Mouse (Mus musculus): ENCODE data around the gene Slc31a2.
"Not testable (repeated sequence)": the region's sequence is repeated elsewhere in the genome, so short reads cannot be mapped to it uniquely, and the experiment has no call there.

Gene Slc31a2

GRCm38 (mm10) chr4:62262276-62262675 is at the start of gene Slc31a2:
Gene Slc31a2 (plus strand): TSS chr4:62262562.
- no peak for DNase-seq (ENCODE audit: extremely low read depth, low read depth, low spot score)

GRCm38 (mm10) chr4:62213490-62213889 is 48.9 kb upstream of the Slc31a2 start:
- no peak for DNase-seq (ENCODE audit: extremely low read depth, low read depth, low spot score)

- no peak for DNase-seq (ENCODE audit: extremely low read depth, low read depth, low spot score)
Measured at GRCm38 (mm10) chr4:62228391-62228790, 34.0 kb upstream of the Slc31a2 start.

GRCm38 (mm10) chr4:62229448-62229847 is 32.9 kb upstream of the Slc31a2 start:
- no peak for DNase-seq (ENCODE audit: extremely low read depth, low read depth, low spot score)

DNA sequence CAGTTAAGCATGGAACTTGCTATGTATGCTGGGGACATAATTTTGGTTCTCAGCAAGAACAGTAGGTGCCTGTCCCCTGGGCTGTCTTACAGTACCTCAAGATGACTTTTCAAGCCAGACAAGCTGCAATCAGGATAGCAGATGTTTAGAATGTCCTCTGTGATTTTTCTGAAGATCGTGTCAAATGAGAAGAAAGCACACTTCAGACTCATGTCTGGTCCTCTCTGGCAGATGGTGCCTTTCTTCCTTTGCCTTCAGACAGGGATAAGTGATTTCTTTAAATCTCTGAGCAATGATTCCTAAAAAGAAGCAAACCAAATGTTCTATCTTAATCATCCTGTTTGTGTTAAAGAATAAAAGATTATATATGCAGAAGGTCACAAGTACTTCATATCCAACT is 32.2 kb upstream of the Slc31a2 start:
- DNase-seq (ENCODE audit: extremely low read depth, low read depth, low spot score) = no peak

- DNase-seq (ENCODE audit: extremely low read depth, low read depth, low spot score) = no peak
Measured at GRCm38 (mm10) chr4:62230769-62231168, 31.6 kb upstream of the Slc31a2 start, which contains the start of gene Zfp37. Gene Zfp37 (minus strand): TSS chr4:62231047.

DNA sequence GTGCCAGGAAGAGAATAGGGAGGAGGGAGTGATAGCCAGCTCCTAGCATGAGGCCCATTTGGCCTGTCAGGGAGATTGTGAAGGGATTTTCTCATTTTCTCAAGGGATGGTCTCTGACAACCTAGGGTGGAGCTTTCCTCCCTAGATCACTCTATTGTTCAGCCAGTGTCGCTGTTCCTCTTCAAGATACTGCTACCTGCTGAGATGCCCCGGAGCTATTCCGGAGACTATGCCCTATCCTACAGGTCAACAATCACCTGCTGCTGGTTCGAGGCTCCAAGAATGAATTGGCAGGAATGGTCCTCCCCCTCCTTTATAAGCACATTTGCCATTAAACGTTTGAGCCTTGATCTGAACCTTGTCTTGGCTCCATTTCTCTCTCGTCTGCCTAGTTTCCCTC is 21.8 kb upstream of the Slc31a2 start:
- no peak for DNase-seq (ENCODE audit: extremely low read depth, low read depth, low spot score)

DNA sequence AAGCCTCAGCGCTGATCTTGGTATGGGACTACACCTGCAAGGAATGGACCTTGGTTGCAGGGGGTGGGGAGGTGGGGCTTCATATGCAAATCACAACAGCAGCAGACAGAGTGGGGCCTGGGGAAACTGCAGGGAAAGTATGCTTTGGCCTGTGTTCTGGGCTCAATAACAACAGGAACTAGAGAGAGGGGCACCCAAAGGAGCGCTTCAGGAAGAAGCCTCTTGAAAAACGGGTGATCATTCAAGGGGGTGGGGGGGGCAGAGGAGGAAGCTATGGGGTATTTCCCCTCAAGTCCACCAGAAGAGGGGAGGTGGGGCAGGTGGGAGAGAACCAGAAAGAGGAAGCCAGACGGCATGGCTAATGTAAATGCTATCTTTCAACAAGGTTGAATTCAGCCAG is 14.0 kb upstream of the Slc31a2 start:
- DNase-seq (ENCODE audit: extremely low read depth, low read depth, low spot score) = no peak

DNA sequence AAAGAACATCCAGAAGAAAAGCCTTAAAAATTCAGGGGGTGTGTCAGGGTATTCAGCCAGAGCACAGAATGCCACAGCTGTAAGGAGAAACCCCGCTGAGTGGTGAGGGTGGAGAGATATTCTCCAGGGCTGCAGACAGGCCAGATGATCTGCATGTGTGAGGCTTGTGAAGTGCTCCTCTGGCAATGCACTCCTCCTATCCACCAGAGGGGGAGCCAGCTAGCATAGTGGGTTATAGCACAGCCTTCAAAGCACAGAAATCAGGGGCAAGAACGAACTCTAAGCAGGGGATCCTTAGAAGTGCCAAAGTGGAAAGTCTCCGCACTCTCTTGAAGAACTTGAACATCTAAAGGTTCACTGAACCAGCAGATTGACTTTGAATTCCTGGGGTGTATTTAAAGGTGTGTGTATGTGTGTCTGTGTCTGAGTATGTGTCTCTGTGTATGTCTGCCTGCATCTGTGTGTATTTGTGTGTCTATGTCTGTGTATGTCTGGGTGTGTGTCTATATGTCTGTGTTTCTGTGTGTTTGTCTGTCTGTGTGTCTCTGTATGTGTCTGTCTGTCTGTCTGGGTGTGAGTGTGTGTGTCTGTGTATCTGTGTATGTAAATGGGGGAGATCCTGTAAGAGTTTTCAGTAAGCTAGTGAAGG is 11.3 kb upstream of the Slc31a2 start:
- DNase-seq (ENCODE audit: extremely low read depth, low read depth, low spot score) = no peak

GRCm38 (mm10) chr4:62251776-62252175 is 10.6 kb upstream of the Slc31a2 start:
- DNase-seq (ENCODE audit: extremely low read depth, low read depth, low spot score) = no peak

DNA sequence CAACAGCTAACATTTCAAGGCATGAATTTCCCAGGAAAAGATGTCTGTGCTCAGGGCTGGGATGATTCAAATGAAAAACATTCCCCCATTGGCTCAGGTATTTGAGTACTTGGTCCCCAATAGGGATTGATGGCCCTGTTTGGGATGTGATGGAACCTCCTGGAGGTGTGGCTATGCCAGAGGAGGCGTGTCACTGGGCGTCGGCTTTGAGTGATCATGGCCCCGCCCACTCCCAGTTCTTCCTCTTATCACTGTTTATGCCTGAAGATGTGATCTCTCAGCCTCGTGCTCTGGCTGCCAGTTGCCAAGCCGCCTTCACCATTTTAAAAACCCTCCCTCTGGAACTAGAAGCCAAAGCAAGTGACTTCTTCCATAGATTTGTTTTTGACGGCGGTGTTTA is 7.8 kb upstream of the Slc31a2 start:
- DNase-seq (ENCODE audit: extremely low read depth, low read depth, low spot score) = no peak

- no peak for DNase-seq (ENCODE audit: extremely low read depth, low read depth, low spot score)
Measured at GRCm38 (mm10) chr4:62256931-62257330, 5.4 kb upstream of the Slc31a2 start.

GRCm38 (mm10) chr4:62263133-62263844 is 927 bp downstream of the Slc31a2 start:
- DNase-seq (ENCODE audit: extremely low read depth, low read depth, low spot score) = no peak

- no peak for DNase-seq (ENCODE audit: extremely low read depth, low read depth, low spot score)
Measured at GRCm38 (mm10) chr4:62265154-62265836, 2.9 kb downstream of the Slc31a2 start.

DNA sequence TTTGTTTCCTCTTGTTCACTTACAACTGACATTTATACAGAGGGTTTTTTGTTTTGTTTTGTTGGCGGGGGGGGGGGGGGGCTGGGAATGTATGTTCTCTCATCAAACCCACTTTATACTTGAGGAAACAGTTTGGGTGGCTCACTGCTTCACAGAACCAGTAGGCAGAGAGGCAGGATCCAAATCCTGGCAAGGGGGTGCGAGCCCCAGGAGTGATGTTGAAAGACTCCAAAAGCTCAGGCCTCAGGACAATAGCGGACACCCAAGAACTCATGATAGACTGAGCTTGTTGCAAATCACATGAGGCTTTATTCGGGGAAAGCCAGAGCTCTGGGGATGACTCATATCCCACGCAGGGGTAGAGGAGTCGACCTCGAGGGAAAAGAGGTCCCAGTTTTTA is 3.7 kb downstream of the Slc31a2 start:
- not testable (repeated sequence) for DNase-seq (ENCODE audit: extremely low read depth, low read depth, low spot score)

GRCm38 (mm10) chr4:62267101-62267500 is 4.7 kb downstream of the Slc31a2 start:
- no peak for DNase-seq (ENCODE audit: extremely low read depth, low read depth, low spot score)

DNA sequence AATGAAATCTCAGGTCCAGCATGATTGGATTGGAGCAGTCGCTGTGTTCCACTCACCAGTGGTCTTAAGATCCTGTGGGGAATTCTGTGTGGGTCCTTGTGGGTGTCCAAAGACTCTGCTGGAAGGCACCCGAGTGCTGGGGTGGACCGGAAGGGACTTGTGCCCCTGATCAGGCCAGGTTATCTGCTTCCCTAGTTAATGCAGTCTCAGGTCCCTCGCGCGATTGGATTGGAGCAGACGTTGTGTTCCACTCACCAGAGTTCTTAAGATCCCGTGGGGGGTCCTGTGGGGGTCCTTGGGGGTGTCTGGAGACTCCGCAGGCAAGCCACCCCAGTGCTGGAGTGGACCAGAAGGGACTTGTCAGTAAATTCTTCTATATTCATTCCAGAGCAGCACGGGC is 10.3 kb downstream of the Slc31a2 start:
- DNase-seq (ENCODE audit: extremely low read depth, low read depth, low spot score) = no peak

DNA sequence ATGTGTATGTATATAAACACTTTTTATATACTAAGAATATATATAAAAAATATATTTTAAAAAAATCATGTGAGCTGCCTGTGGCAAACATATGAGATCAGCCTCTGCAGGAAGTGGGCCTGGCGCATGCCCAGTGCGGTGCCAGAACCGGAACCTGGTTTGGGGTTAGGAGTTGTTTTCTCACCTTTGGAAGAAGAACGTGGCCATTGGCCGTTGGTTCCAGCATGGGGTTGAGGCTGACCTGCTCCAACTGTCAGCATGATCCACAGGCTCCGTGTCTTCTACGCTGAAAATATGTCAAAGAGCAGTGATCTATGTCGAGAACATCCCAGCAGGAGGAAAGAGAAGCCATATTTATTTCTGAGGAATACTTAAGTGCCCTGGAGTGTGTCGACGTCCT is 11.6 kb downstream of the Slc31a2 start:
- DNase-seq (ENCODE audit: extremely low read depth, low read depth, low spot score) = no peak

DNA sequence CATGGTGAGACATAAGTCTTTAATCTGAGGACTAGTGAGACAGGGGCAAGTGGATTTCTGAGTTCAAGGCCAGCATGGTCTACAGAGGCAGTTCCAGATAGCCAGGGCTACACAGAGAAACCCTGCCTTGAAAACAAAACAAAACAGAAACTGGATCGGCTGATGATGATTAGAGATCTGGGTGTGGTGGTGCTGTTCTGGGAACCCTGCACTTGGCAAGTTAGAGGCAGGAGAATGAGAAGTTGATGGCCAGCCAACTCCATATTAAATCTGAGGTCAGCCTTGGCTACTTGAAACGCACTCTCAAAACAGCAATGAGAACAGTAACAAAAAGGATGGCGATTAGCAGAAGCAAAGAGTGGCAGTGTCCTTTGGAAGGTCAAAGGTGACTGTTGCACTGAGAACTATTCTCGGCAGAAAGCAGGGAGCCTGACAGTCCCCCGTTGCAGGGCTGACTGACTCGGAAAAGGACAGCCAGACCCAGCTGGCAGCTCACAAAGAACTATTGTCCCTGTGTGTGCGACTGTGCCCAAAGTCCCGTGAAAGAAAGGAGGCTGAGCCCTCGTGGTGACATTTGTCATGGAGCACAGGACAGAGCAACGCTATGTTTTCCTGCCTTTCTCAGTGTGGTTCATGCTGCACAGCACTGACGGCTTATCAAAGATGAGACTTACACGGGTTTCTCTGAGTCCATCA is 12.6 kb downstream of the Slc31a2 start:
- no peak for DNase-seq (ENCODE audit: extremely low read depth, low read depth, low spot score)

DNA sequence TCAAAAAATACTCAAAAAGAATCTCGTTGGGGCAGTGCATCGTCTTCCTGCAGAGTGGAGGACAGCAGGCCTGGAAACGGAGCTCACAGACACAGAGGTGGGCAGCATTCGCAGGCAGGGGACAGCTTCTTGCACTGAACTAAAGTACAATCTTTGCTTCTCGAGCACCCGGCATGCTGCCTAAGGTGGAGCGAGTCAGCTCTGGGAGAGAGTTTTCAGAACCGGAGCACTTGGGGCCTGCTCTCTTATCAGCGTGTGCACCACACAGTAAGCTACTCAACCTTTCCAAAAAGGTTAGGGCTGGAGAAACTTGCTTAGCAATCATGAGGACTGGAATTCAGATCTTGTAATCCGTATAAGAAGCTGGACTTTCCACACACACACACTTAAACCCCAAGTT is 14.3 kb downstream of the Slc31a2 start:
- DNase-seq (ENCODE audit: extremely low read depth, low read depth, low spot score) = no peak

DNA sequence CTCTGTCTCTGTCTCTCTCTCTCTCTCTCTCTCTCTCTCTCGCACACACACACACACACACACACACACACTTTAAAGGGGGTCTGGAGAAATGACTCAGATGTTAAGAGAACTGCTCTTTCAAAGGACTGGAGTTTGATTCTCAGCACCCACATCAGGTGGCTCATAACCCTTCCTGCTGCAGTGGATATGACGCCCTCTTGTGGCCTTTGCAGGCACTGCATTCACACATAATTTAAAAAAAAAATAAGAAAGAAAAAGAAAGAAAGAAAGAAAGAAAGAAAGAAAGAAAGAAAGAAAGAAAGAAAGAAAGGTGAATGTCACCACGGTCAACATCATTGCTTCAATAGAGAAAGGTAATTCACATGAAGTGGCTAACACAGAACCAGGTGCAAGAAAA is 14.9 kb downstream of the Slc31a2 start:
- DNase-seq (ENCODE audit: extremely low read depth, low read depth, low spot score) = no peak

- DNase-seq (ENCODE audit: extremely low read depth, low read depth, low spot score) = no peak
Measured at GRCm38 (mm10) chr4:62278081-62278480, 15.7 kb downstream of the Slc31a2 start.
